Mouse (Mus musculus): ENCODE data around the gene Gm20715.

DNA sequence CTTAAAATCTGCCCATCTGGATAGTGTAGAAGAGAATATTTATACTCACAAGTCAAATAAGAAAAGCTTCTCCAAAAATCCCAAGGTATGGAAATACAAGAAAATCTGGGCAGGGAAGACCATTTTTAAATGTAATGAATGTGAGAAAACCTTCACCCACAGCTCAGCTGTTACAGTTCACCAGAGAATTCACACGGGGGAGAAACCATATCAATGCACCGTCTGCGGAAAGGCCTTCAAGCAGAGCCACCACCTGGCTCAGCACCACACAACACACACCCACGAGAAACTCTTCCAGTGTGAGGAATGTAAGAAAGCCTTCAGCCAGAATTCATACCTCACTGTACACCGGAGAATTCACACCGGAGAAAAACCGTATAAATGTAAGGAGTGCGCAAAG, 31.6 kb upstream of the Gm20715 start:
- TF ChIP-seq CTCF (IDR thresholded peaks at IDR 0.05; ENCODE audit: borderline replicate concordance, insufficient read depth, low read depth, low read length): no peak
- TF ChIP-seq POLR2A (IDR thresholded peaks at IDR 0.05; ENCODE audit: borderline replicate concordance, insufficient read depth, low read length): no peak

Measured in cerebellum, adult 2 months (tissue).